Mouse (Mus musculus): Measurements from ENCODE around the gene Rab11fip2. TPM values are rescaled to one million over a fixed set of nuclear protein-coding genes. Genes with fewer than 3 reads are reported as not detected.

Rab11fip2 gene
- 1.3 and 1.6 TPM in 2 replicates for polyA plus RNA-seq (2012; rRNA removed)

DNA sequence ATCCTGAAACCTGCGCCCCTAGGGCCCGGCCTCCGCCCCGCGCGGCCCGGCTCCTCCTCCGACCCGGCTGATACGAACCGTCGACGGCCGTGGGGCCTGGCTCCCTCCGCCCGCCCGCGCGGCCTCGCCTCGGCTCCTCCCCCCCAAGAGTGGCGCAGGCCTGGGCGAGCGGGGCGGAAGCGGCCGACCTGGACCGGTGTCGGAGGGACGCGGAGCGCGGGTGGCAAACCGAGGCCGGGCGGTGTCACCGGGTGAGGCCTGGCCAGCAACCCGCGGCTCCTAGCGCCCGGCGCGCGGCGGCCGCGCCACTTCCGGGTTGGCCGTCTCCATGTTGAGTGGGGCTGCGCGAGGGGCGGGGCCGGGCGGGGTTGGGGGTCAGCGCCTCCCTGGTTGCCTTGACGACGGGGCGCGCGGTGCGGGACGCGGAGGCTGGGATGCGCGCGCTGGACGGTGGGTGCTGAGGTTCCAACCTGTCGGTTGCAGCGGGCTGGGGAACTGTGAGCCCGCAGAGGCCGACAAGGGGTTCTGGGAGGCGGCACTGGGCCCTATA is at the start of gene Rab11fip2:
TSS of gene Rab11fip2 (minus strand) at position 333 of the 550 bp plus-strand sequence.

Data from liver, embryonic 18 days (tissue).